Mouse (Mus musculus): ENCODE measurements around the gene Glod5.

GRCm38 (mm10) chrX:7977892-7978291, 40.4 kb downstream of the Glod5 start, which contains the start of gene Gata1:
- TF ChIP-seq CTCF (IDR thresholded peaks at IDR 0.05; ENCODE audit: low read depth, low read length) (no peak), POLR2A (IDR thresholded peaks at IDR 0.05; ENCODE audit: extremely low read depth, insufficient read depth, low read length) (no peak)

Measured in liver, adult 2 months (tissue).